Mouse (Mus musculus) layer of hippocampus, postnatal 36 days (tissue): ENCODE data around the gene Agap1. TPM values are rescaled to one million over a fixed set of nuclear protein-coding genes. Genes with fewer than 3 reads are reported as not detected.

ENCODE experiments used
- DNase-seq, 2 experiments: peaks; one replicate each; pipeline ENCODE4 v3.0.0; 2022
- total RNA-seq, 2 experiments: library from RNA; stranded (reverse); gene quantifications; 2 replicates each; pipeline ENCODE4 v1.2.3; 2021

The Agap1 gene
- total RNA-seq, 2 experiments from 2014 or later, result 256 to 286 TPM

DNA sequence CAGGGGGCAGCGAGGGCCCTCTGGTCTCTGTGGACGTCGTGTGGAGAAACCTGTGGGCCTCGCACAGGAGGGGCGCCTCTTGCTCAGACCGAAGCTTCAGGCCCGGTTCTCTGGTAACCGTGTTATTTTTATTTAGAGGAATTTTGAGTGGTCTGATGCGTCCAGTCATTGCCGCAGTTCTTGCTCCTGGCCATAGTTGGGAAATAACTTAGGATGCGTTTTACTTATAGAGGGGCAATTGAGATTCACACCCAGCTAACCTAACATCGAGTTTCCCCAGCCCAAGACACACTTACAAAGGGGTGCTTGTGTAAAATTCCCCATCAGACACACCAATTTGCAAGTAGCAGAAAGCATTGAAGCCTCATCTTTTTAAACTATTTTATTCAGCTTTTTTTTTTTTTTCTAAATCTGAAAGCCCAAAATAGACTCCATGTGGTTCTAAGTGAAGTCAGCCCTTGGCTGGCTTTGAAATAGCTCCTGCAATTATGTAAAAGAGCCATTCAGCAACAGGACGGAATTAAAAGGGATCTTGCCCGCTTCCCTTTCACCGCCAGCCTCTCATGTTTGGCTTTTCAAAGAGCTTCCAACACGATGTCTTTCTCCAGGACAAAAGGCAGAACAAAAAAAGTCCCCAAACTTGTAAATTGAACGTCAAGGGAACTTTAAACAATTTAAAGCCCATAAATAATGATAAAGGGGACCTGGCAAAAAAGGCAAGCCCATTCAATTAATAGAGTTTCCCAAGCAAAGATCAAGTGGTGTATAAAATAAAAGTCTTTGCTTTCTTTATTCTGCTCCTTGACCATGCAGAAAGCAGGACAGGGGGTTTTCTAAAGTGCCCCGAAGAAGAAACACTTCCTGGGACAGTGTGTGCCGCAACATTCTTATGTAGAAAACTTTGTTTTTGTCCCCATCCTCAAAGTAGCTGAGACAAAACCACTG is 480.0 kb downstream of the Agap1 start:
- DNase-seq, result no peak

- DNase-seq, result no peak
Observed at GRCm38 (mm10) chr1:89935493-89936348, 481.1 kb downstream of the Agap1 start.

DNA sequence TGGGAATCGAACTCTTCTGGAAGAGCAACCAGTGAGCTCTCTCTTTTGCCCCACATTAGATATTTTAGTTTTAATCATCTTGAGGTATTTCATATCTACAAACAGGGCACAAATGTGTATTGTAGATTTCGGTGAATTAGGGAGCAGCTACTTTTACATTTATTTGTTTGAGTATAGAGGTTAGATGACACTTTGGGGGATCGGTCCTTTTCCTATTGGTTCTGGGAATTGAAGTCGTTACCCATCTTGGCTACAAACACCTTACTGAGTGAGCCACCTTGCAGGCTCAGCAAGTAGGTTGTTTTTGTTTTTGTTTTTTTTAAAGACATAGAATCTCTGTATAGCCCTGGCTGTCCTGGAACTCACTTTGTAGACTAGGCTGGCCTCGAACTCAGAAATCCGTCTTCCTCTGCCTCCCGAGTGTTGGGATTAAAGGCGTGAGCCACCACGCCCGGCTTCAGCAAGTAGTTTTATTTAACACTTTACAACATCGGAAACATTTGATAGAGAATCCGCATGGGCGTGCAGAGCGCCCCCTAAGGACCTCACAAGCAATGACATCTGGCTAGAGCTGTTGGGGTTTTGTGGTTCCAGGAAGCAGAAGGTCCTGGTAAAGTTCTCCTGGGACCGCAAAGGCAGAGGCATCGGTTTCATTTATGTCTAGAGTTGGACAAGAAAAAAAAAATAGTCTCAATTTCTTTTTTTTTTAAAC is 484.4 kb downstream of the Agap1 start:
- DNase-seq, result no peak

- no peak for DNase-seq
Observed at GRCm38 (mm10) chr1:89939596-89939960, 485.0 kb downstream of the Agap1 start.

- DNase-seq, result no peak
Observed at GRCm38 (mm10) chr1:89939981-89940726, 485.5 kb downstream of the Agap1 start.

GRCm38 (mm10) chr1:89940961-89941524 is 486.4 kb downstream of the Agap1 start:
- DNase-seq, result no peak

DNA sequence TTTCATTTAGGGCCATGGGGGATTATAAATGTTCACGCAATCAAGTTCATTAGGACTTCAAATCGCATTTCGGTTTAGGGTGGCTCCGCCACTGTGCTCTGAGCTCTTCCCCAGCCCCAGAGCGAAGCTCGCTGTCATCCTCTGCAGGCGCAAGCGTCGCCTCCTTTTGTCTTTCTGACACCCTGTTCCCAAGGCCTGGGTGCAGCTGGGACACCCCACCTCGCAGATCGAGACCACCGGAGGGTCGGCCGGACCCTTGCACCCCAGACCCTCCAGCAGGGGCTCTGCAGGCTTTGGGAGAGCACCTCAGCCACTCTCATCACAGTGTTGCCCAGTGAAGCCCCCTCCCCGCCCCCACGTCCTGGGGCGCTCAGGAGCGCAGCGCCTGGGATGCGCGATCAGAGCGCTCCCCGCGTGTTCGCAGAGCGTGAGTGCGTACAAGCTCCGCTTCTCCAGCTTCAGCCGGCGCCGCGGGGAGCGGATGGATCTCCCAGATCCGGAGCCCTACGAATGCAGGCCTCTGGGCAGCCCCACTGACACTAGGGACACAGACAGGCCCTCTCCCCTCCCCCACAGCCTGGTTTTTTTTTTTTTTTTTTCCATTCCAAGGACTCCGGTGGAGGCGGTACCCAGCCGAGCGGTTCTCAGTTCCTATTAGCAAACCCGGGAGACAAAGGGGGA is 487.2 kb downstream of the Agap1 start:
- no peak for DNase-seq

DNA sequence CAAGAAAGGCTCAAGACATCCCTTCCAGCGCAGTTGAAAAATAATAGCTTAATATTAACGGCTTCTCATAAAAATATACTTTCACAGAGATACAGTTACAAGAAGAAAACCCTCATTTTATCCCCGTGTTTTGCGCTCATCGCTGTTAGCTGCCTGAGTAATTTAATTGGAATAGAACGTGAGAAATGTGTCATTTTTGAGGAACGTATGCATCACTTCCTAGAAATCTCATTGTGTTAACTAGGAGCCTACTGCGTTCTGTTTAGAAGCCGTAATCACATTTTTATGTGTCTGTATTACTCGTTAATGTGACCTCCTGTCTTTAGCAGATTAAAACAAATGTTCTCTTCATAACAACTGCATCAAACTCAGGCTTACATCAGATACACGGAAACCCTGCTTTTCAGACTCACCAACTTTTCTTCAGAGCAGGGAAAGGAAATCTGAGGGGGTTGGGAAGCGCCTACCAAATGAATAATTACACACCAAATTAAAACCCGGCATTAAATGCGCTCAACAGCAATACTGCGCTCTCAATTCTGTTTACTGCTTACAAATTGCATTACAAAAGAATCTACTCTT is 487.9 kb downstream of the Agap1 start:
- DNase-seq, result no peak

GRCm38 (mm10) chr1:89943202-89943601 is 488.6 kb downstream of the Agap1 start:
- peak; percentile 55 to 58 for DNase-seq
